Mouse (Mus musculus) limb, embryonic 13.5 days (tissue): ENCODE data around the gene Grik3. TPM values are rescaled to one million over a fixed set of nuclear protein-coding genes. Genes with fewer than 3 reads are reported as not detected.

Experiments used
- ATAC-seq: fragments of 200-750 bp; cut with Nextera tagmentation; 2 replicates; pipeline ENCODE4 v1.8.0; 2017; ENCODE audit warnings: low read depth, moderate number of reproducible peaks, moderate TSS enrichment; ENCODE audit not compliant: low FRiP score
- H3K27ac ChIP-seq: fragments of 300-500 bp; sonication (generic); 2 replicates; pipeline ENCODE4 v1.5.1; 2015; ENCODE audit warnings: inconsistent platforms, mild to moderate bottlenecking, moderate library complexity
- H3K27me3 ChIP-seq: fragments of 300-500 bp; sonication (generic); 2 replicates; pipeline ENCODE4 v1.6.1; 2015; ENCODE audit warnings: mild to moderate bottlenecking, inconsistent platforms
- H3K36me3 ChIP-seq: fragments of 300-500 bp; sonication (generic); 2 replicates; pipeline ENCODE4 v1.6.1; 2015; ENCODE audit warnings: inconsistent platforms, mild to moderate bottlenecking, moderate library complexity
- H3K4me1 ChIP-seq: fragments of 300-500 bp; sonication (generic); 2 replicates; pipeline ENCODE4 v1.6.1; 2015; ENCODE audit warnings: inconsistent platforms
- H3K4me2 ChIP-seq: fragments of 300-500 bp; sonication (generic); replicated peaks from 2 replicates; pipeline ENCODE4 v1.6.1; 2015; ENCODE audit warnings: inconsistent platforms, mild to moderate bottlenecking, moderate library complexity
- H3K4me3 ChIP-seq: fragments of 300-500 bp; sonication (generic); 2 replicates; pipeline ENCODE4 v1.5.1; 2015; ENCODE audit warnings: moderate library complexity, mild to moderate bottlenecking, inconsistent platforms
- H3K9ac ChIP-seq: fragments of 300-500 bp; sonication (generic); 2 replicates; pipeline ENCODE4 v1.6.1; 2015; ENCODE audit warnings: mild to moderate bottlenecking, inconsistent platforms
- H3K9me3 ChIP-seq: fragments of 300-500 bp; sonication (generic); 2 replicates; pipeline ENCODE4 v1.6.1; 2016; ENCODE audit warnings: inconsistent platforms
- WGBS: fragments of 180-500 bp; shearing (Covaris S2); methylation state at CpG from one replicate; pipeline ENCODE4 v1.1.7; 2015; 5-methylcytosine and 5-hydroxymethylcytosine counted together
- polyA plus RNA-seq: library from polyadenylated mRNA; unstranded; fragments of >200 nt; fragmentation: Nextera tagmentation; extraction: Ambion mirVana; gene quantifications from 2 replicates; pipeline ENCODE4 v1.2.1, GENCODE M21; 2015

Gene Grik3
- polyA plus RNA-seq, 1 experiment from 2014 or later = 0.25 TPM

GRCm38 (mm10) chr4:125481256-125481655, 9.2 kb upstream of the Grik3 start:
- Histone ChIP-seq H3K4me2 (no peak overlapping the region), H3K9ac (no peak overlapping the region), H3K36me3 (no peaks in the 10 kb centered on the region), H3K4me3 (no peak overlapping the region), H3K4me1 (no peaks in the 10 kb centered on the region), H3K27me3 (peaks cover 98% of the 10 kb centered on the region), H3K27ac (no peak overlapping the region), H3K9me3 (no peaks in the 10 kb centered on the region)
- ATAC-seq = no peak
- WGBS = 26% methylated on average over 3 of the region's 3 CpGs

- ATAC-seq = no peak
- Histone ChIP-seq H3K9me3 (no peaks in the 10 kb centered on the region), H3K4me2 (no peak overlapping the region), H3K27ac (no peak overlapping the region), H3K4me3 (no peak overlapping the region), H3K36me3 (no peaks in the 10 kb centered on the region), H3K27me3 (peaks cover 100% of the 10 kb centered on the region), H3K9ac (no peak overlapping the region), H3K4me1 (no peaks in the 10 kb centered on the region)
- WGBS = 28% methylated on average over 8 of the region's 8 CpGs
These were observed 6.4 kb upstream of the Grik3 start for GRCm38 (mm10) chr4:125484131-125484530.

- peaks cover 10% of the 10 kb centered on the region for H3K4me1 ChIP-seq
- no peak overlapping the region for H3K4me2 ChIP-seq
- peaks cover 100% of the 10 kb centered on the region for H3K27me3 ChIP-seq
- H3K9ac ChIP-seq = no peak overlapping the region
- no peak for ATAC-seq
- H3K4me3 ChIP-seq = no peak overlapping the region
- H3K36me3 ChIP-seq = no peaks in the 10 kb centered on the region
- H3K9me3 ChIP-seq = no peaks in the 10 kb centered on the region
- 49% methylated on average over 15 of the region's 15 CpGs for WGBS
- no peak overlapping the region for H3K27ac ChIP-seq
These were observed 4.9 kb upstream of the Grik3 start for GRCm38 (mm10) chr4:125485416-125486239.

- Histone ChIP-seq H3K27ac (no peak overlapping the region), H3K4me1 (peaks cover 20% of the 10 kb centered on the region), H3K9me3 (no peaks in the 10 kb centered on the region), H3K27me3 (peaks cover 100% of the 10 kb centered on the region), H3K4me2 (no peak overlapping the region), H3K36me3 (no peaks in the 10 kb centered on the region), H3K4me3 (no peak overlapping the region), H3K9ac (no peak overlapping the region)
- no peak for ATAC-seq
- WGBS = under 1% methylated on average over 13 of the region's 13 CpGs
These were observed 3.9 kb upstream of the Grik3 start for GRCm38 (mm10) chr4:125486616-125487015.

- H3K27ac ChIP-seq = no peak overlapping the region
- no peaks in the 10 kb centered on the region for H3K9me3 ChIP-seq
- ATAC-seq = no peak
- H3K9ac ChIP-seq = no peak overlapping the region
- no peaks in the 10 kb centered on the region for H3K36me3 ChIP-seq
- H3K4me2 ChIP-seq = no peak overlapping the region
- no peak overlapping the region for H3K4me3 ChIP-seq
- peaks cover 100% of the 10 kb centered on the region for H3K27me3 ChIP-seq
- H3K4me1 ChIP-seq = peaks cover 23% of the 10 kb centered on the region
- WGBS = 3% methylated on average over 7 of the region's 7 CpGs
These were observed 3.5 kb upstream of the Grik3 start for GRCm38 (mm10) chr4:125487031-125487430.

GRCm38 (mm10) chr4:125488796-125489637, 1.5 kb upstream of the Grik3 start:
- no peak overlapping the region for H3K27ac ChIP-seq
- peak overlapping the region; percentile 41; the same call in 1 of the 2 replicates for H3K4me3 ChIP-seq
- peaks cover 100% of the 10 kb centered on the region for H3K27me3 ChIP-seq
- 4% methylated on average over 26 of the region's 26 CpGs for WGBS
- H3K9ac ChIP-seq = no peak overlapping the region
- no peaks in the 10 kb centered on the region for H3K9me3 ChIP-seq
- ATAC-seq = no peak
- H3K36me3 ChIP-seq = no peaks in the 10 kb centered on the region
- H3K4me2 ChIP-seq = no peak overlapping the region
- peaks cover 23% of the 10 kb centered on the region for H3K4me1 ChIP-seq

DNA sequence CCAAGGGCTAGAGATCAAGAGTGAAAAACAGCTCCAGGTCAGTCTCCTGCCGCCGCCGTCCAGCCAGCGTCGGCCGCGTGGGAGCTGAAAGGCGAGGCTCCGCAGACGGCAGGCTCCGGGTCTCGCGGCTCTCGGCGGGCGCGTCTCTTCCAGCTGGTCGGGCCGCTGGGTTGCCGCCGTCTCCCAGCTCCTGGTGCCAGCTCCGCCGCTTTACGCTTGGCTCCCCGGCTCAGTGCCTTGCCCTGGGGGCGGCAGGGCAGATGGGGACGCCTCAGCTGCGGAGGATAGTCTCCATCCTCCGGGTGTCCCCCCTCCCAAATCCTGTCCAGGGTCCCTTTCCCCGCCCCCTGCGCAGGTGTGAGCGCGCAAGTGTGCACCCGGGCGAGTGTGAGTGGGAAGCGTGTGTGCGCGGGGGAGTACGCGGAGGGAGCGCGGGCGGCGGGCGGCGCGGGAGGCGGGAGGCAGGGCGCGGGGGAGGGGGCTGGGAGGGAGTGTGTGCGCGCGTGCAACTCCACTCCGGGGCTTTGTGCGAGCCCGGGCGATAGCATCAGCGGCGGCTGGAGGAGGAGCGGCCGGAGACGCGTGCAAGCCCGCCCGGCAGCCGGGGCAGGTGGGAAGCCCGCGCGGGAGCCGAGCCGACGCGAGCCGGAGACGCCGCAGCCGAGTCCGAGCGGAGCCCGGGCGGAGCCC, 454 bp upstream of the Grik3 start:
- peak overlapping the region; percentile 41 for H3K4me3 ChIP-seq
- no peaks in the 10 kb centered on the region for H3K9me3 ChIP-seq
- H3K36me3 ChIP-seq = no peaks in the 10 kb centered on the region
- peaks cover 100% of the 10 kb centered on the region for H3K27me3 ChIP-seq
- H3K9ac ChIP-seq = 0 out of 2 replicates have a peak overlapping the region, but pooled peaks have one; percentile 39
- H3K27ac ChIP-seq = no peak overlapping the region
- ATAC-seq = peak; percentile 74
- peak overlapping the region; percentile 66 for H3K4me2 ChIP-seq
- WGBS = under 1% methylated on average over 44 of the region's 81 CpGs
- peaks cover 23% of the 10 kb centered on the region for H3K4me1 ChIP-seq

DNA sequence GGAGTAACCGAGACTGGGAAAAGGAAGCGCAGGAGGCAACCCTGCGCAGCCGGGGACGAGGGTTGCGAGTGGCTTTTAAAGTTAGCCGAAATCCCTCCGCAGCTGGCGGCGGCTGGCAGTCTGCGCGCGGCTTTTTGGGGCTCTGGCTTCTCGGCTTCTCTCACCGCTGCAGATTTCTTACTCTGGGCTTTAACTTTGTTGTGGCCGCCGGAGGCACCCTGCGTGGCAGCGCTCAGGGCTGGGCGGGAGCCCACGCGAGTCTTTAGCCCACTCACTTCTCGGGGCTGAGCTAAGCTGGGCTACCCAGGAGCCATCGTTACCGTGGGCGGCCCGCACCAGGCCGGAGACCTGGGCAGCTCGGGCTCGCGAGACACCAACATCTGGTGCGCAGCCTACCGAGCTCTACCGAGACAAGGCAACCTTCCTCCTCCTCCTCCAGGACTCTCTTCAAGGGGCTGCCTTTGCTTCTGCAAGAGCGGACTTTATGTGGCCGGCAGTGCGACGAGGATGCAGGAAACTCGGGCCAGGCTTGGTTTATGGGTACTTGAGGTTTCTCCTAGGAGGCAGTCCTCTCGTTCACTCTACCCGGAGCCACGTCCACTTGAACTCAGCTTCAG, 1.1 kb downstream of the Grik3 start:
- H3K4me3 ChIP-seq = peak overlapping the region; percentile 41
- no peak overlapping the region for H3K27ac ChIP-seq
- peak overlapping the region; percentile 31; the same call in 1 of the 2 replicates for H3K9ac ChIP-seq
- H3K4me2 ChIP-seq = peak overlapping the region; percentile 66
- no peaks in the 10 kb centered on the region for H3K9me3 ChIP-seq
- H3K36me3 ChIP-seq = no peaks in the 10 kb centered on the region
- no peak for ATAC-seq
- H3K27me3 ChIP-seq = peaks cover 100% of the 10 kb centered on the region
- WGBS = under 1% methylated on average over 42 of the region's 42 CpGs
- H3K4me1 ChIP-seq = peaks cover 23% of the 10 kb centered on the region

DNA sequence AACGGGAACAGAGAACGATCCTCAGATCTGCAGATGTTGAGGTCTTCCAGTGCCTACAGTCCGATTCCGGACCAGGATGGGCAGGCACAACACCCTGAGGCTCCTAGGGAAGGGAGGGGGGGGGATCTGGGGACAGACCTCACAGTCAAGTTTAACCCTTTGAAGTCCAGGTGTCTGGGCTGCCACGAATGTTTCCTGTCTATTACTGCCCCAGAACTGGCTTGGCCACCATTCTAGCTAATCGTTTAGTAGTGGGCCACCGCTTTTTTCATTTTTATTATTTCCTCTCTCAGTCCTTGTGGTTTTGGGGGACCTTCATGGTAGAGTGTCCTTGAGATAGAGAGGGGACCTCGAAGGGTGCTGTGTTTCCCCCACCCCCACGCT, 1.6 kb downstream of the Grik3 start:
- Histone ChIP-seq H3K27ac (no peak overlapping the region), H3K4me1 (peaks cover 23% of the 10 kb centered on the region), H3K36me3 (no peaks in the 10 kb centered on the region), H3K9ac (no peak overlapping the region), H3K27me3 (peaks cover 100% of the 10 kb centered on the region), H3K9me3 (no peaks in the 10 kb centered on the region), H3K4me2 (peak overlapping the region; percentile 66; the same call in 1 of the 2 replicates), H3K4me3 (peak overlapping the region; percentile 41)
- ATAC-seq = no peak
- WGBS = 14% methylated on average over 9 of the region's 9 CpGs

DNA sequence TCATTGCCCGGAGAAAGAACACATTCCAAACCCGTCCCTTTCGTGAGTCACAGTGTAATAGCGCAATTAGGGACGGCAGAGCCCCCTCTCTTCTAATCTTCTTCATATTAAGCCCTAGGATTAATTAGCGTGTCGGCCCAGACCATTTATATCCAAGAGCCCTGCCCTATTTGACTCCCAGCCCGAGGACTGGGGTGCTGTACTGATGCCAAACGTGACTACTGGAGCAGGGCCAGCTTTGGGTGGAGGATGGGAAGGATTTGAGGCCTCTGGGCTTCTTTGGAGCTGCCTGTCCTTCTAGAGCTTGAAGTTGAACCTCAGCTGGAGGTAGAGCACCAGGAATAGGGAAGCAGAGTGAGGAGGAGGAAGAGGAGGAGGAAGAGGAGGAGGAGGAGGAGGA, 2.2 kb downstream of the Grik3 start:
- no peak overlapping the region for H3K27ac ChIP-seq
- peaks cover 23% of the 10 kb centered on the region for H3K4me1 ChIP-seq
- ATAC-seq = no peak
- WGBS = 22% methylated on average over 9 of the region's 9 CpGs
- H3K4me2 ChIP-seq = no peak overlapping the region
- no peaks in the 10 kb centered on the region for H3K9me3 ChIP-seq
- peaks cover 100% of the 10 kb centered on the region for H3K27me3 ChIP-seq
- H3K36me3 ChIP-seq = no peaks in the 10 kb centered on the region
- H3K9ac ChIP-seq = no peak overlapping the region
- H3K4me3 ChIP-seq = no peak overlapping the region

DNA sequence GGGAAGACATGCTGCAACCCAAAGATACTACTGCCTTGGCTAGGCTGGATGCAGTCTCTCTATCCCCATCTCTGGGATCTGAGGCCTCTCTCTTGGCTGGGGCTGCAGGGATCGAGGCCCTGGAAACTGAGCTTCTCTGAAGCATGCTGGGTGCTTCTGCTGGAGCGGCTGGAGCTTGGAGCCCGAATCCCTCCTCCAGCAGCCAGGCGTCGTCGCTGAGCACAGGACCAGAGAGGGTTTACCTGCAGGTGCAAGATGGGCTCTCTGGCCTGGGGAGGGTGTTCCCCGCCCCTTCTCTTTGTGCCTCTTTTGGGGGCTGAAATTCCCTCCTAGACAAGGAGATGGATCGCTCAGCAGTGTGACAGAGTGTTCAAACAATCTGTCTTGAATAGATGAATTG, 2.6 kb downstream of the Grik3 start:
- H3K27ac ChIP-seq = no peak overlapping the region
- H3K9me3 ChIP-seq = no peaks in the 10 kb centered on the region
- no peaks in the 10 kb centered on the region for H3K36me3 ChIP-seq
- no peak overlapping the region for H3K4me3 ChIP-seq
- peaks cover 23% of the 10 kb centered on the region for H3K4me1 ChIP-seq
- no peak for ATAC-seq
- H3K27me3 ChIP-seq = peaks cover 100% of the 10 kb centered on the region
- H3K9ac ChIP-seq = no peak overlapping the region
- no peak overlapping the region for H3K4me2 ChIP-seq
- WGBS = 17% methylated on average over 8 of the region's 8 CpGs
